Mouse (Mus musculus): ENCODE results near the gene Rplp0. TPM values are rescaled to one million over a fixed set of nuclear protein-coding genes. Genes with fewer than 3 reads are reported as not detected.
"Not testable (repeated sequence)": the region's sequence is repeated elsewhere in the genome, so short reads cannot be mapped to it uniquely, and the experiment has no call there.

Gene Rplp0
- total and polyA plus RNA-seq, 2 experiments from 2014 or later = 796 to 1,861 TPM

DNA sequence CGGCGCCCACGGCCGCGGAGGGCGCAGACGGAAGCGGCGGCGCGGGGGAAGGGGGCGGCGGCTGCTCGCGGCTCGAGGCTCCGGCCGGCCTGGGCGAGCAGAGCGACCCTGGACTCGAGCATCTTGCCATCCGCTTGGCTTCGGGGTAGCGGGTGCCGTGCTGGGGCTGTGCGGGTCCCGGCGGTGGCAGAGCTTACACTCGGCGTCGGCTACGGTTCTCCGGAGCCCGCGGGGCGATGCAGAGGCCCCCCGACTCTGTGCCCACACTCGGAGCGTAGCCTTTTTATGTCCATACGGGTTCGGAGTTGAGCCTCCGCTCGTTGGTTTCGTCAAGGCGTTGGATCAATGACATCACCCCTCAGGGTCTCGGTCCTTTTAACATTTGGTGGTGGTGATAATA is 6.1 kb downstream of the Rplp0 start:
- Histone ChIP-seq H3K27ac (peak overlapping the region; percentile 83), H3K36me3 (ENCODE audit: insufficient read depth, low read length) (peaks cover 25% of the 10 kb centered on the region), H3K27me3 (ENCODE audit: insufficient read depth, low read length) (no peaks in the 10 kb centered on the region), H3K9ac (replicated peaks; ENCODE audit: low read length) (peak overlapping the region; percentile 97), H3K4me3 (ENCODE audit: low read length) (peak overlapping the region; percentile 96), H3K4me2 (ENCODE audit: low read depth, low read length) (peak overlapping the region; percentile 67), H3K9me3 (ENCODE audit: low read length) (no peaks in the 10 kb centered on the region), H3K4me1 (ENCODE audit: insufficient read depth, low read length) (peaks cover 7% of the 10 kb centered on the region; the same call in 1 of the 2 replicates)
- no peak for TF ChIP-seq CTCF (IDR thresholded peaks at IDR 0.05; ENCODE audit: low read depth)
- peak; percentile 44 for ATAC-seq
- 1% methylated on average over 35 of the region's 46 CpGs for WGBS
- DNase-seq (ENCODE audit: low spot score) = peak; percentile 32

DNA sequence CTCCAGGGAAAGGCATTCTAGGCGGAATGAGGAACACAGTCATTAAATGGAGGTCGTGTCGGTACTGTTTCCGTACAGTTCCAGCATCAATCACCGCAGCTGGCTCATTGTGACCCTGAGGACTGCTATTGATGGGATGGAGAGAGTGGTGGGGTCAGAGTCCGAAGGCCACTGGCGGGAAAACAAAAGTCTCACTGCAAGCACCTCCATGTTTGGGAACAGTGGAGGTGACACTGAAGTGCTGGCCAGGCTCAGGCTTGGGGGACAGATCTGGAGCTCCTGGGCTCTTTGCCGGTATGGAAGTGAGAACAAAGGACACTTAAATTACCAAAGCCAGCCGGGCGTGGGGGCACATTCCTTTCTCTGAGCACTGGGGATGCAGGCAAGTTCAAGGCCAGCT is 9.4 kb downstream of the Rplp0 start:
- Histone ChIP-seq H3K27me3 (ENCODE audit: insufficient read depth, low read length) (no peaks in the 10 kb centered on the region), H3K4me2 (ENCODE audit: low read depth, low read length) (no peak overlapping the region), H3K4me1 (ENCODE audit: insufficient read depth, low read length) (0 out of 2 replicates have a peak, but pooled peaks cover 6% of the 10 kb centered on the region), H3K9ac (replicated peaks; ENCODE audit: low read length) (no peak overlapping the region), H3K27ac (no peak overlapping the region), H3K36me3 (ENCODE audit: insufficient read depth, low read length) (peaks cover 17% of the 10 kb centered on the region), H3K9me3 (ENCODE audit: low read length) (no peaks in the 10 kb centered on the region), H3K4me3 (ENCODE audit: low read length) (no peak overlapping the region)
- DNase-seq (ENCODE audit: low spot score) = no peak
- WGBS = 47% methylated on average over 10 of the region's 10 CpGs
- TF ChIP-seq CTCF (IDR thresholded peaks at IDR 0.05; ENCODE audit: low read depth) = no peak
- ATAC-seq = no peak

DNA sequence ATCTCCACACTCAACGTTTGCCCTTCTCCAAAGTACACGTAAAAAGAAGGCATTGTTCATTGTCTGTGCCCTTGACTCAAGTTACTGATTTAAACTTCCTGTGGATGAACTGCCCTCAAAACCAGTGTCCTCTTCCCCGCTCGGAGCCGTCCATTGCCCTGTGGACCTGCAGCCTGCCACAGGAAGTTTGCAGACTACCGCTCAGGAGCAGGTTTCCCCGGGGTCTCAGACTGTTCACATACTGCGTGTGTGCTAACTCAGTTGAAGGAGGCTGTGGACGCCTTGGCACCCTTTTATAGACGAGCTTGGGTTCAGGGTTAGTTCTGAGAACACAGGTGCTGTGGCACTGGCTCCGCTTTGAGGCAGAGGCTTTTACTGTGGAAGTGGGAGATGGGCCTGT is 10.0 kb downstream of the Rplp0 start:
- ATAC-seq (no peak), DNase-seq (ENCODE audit: low spot score) (no peak)
- Histone ChIP-seq H3K9ac (replicated peaks; ENCODE audit: low read length) (no peak overlapping the region), H3K27ac (no peak overlapping the region), H3K9me3 (ENCODE audit: low read length) (no peaks in the 10 kb centered on the region), H3K27me3 (ENCODE audit: insufficient read depth, low read length) (no peaks in the 10 kb centered on the region), H3K4me2 (ENCODE audit: low read depth, low read length) (no peak overlapping the region), H3K4me3 (ENCODE audit: low read length) (no peak overlapping the region), H3K4me1 (ENCODE audit: insufficient read depth, low read length) (0 out of 2 replicates have a peak, but pooled peaks cover 6% of the 10 kb centered on the region), H3K36me3 (ENCODE audit: insufficient read depth, low read length) (peaks cover 18% of the 10 kb centered on the region)
- TF ChIP-seq CTCF (IDR thresholded peaks at IDR 0.05; ENCODE audit: low read depth) = no peak
- 81% methylated on average over 11 of the region's 11 CpGs for WGBS

DNA sequence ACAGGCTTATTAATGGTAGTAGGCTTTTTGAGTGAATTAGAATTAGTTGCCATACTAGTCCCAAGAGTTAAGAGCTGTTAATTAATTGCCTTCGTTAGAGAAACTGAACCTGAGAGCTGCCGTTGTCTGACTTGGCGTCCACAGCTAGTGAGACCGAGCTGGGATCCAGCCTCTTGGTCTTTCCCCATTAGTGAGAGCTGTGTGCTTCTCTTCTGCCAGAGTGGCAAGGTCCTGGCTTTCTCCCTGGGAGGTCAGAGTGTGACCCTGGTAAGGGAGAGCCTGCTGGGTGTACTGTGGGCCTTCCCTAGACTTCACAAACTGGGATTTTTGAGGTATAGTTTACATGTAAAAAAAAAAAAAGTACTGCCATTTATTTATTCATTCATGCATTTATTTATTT is 10.5 kb downstream of the Rplp0 start:
- Histone ChIP-seq H3K4me1 (ENCODE audit: insufficient read depth, low read length) (0 out of 2 replicates have a peak, but pooled peaks cover 6% of the 10 kb centered on the region), H3K27me3 (ENCODE audit: insufficient read depth, low read length) (no peaks in the 10 kb centered on the region), H3K4me2 (ENCODE audit: low read depth, low read length) (no peak overlapping the region), H3K9me3 (ENCODE audit: low read length) (no peaks in the 10 kb centered on the region), H3K36me3 (ENCODE audit: insufficient read depth, low read length) (peaks cover 22% of the 10 kb centered on the region), H3K4me3 (ENCODE audit: low read length) (no peak overlapping the region), H3K27ac (no peak overlapping the region), H3K9ac (replicated peaks; ENCODE audit: low read length) (no peak overlapping the region)
- WGBS = 76% methylated on average over 4 of the region's 4 CpGs
- TF ChIP-seq CTCF (IDR thresholded peaks at IDR 0.05; ENCODE audit: low read depth) = no peak
- no peak for DNase-seq (ENCODE audit: low spot score)
- ATAC-seq = no peak

DNA sequence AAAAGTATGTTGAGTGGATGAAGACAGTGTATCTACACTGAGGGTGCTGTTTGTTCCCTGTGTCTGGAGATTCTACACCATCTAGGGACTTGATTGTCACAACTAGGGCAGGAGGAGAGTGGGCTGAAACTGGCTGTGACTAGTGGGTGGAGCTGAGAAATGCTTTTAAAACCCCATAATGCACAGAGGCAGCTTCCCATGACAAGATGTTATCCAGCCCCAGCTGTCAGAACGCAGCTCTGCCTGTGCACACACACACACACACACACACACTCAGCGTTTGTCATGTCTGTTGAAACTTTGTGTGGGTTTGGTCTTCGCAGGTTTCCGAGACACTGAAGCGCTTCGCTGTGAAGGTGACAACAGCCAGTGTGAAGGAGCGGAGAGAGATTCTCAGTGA is 11.8 kb downstream of the Rplp0 start:
- no peaks in the 10 kb centered on the region for H3K27me3 ChIP-seq (ENCODE audit: insufficient read depth, low read length)
- H3K4me2 ChIP-seq (ENCODE audit: low read depth, low read length) = no peak overlapping the region
- 0 out of 2 replicates have a peak, but pooled peaks cover 4% of the 10 kb centered on the region for H3K4me1 ChIP-seq (ENCODE audit: insufficient read depth, low read length)
- peaks cover 33% of the 10 kb centered on the region for H3K36me3 ChIP-seq (ENCODE audit: insufficient read depth, low read length)
- no peaks in the 10 kb centered on the region for H3K9me3 ChIP-seq (ENCODE audit: low read length)
- 92% methylated on average over 7 of the region's 7 CpGs for WGBS
- no peak overlapping the region for H3K4me3 ChIP-seq (ENCODE audit: low read length)
- H3K9ac ChIP-seq (replicated peaks; ENCODE audit: low read length) = no peak overlapping the region
- DNase-seq (ENCODE audit: low spot score) = no peak
- TF ChIP-seq CTCF (IDR thresholded peaks at IDR 0.05; ENCODE audit: low read depth) = no peak
- no peak for ATAC-seq
- no peak overlapping the region for H3K27ac ChIP-seq

DNA sequence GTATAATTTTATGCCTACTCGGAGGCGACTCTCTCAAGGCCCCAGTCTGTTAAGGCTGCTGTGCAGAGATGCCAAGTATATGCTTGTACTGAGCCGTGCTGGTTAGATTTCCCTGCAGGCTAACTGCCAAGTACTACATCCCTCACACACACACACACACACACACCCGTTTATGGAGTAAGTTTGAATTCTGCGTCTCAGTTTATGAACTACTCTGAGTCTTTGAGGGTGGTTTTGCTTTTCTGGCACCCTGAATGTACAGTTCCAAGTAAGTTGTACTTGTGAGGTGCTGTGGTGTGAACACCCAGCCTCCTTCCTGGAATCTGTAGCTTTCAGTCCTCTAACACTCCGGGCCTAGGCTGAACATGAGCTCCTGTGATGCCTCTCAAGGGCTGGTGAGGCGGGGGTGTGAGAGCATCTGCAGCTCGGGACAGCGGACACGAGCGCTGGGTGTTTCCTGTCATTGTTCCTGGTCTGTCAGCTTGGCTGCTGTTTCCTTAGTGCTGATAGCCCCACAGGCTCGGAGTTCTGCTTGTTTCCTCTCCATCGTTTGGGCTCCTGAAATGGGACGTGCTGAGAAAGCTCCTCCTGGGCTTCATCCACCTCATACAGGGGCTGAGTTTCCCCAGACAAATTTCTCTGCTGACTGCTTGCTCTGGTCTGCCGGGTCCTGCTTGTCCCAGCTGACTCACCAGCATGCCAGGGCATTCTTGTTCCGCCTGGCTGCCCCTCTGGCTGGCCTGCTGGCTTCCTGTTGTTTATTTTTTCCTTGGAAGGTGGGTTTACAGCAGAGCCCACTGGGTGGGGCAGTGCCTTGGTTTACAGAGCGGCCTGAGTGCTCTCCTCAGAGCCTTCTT is 13.6 kb downstream of the Rplp0 start:
- WGBS = 50% methylated on average over 17 of the region's 17 CpGs
- H3K9me3 ChIP-seq (ENCODE audit: low read length) = no peaks in the 10 kb centered on the region
- H3K4me3 ChIP-seq (ENCODE audit: low read length) = no peak overlapping the region
- TF ChIP-seq CTCF (IDR thresholded peaks at IDR 0.05; ENCODE audit: low read depth) = no peak; the same call in 1 of the 2 replicates
- ATAC-seq = no peak
- peak; percentile 28 for DNase-seq (ENCODE audit: low spot score)
- no peaks in the 10 kb centered on the region for H3K4me1 ChIP-seq (ENCODE audit: insufficient read depth, low read length)
- H3K36me3 ChIP-seq (ENCODE audit: insufficient read depth, low read length) = peaks cover 48% of the 10 kb centered on the region
- H3K9ac ChIP-seq (replicated peaks; ENCODE audit: low read length) = no peak overlapping the region
- no peak overlapping the region for H3K4me2 ChIP-seq (ENCODE audit: low read depth, low read length)
- no peaks in the 10 kb centered on the region for H3K27me3 ChIP-seq (ENCODE audit: insufficient read depth, low read length)
- peak overlapping the region; percentile 36; the same call in 1 of the 2 replicates for H3K27ac ChIP-seq

DNA sequence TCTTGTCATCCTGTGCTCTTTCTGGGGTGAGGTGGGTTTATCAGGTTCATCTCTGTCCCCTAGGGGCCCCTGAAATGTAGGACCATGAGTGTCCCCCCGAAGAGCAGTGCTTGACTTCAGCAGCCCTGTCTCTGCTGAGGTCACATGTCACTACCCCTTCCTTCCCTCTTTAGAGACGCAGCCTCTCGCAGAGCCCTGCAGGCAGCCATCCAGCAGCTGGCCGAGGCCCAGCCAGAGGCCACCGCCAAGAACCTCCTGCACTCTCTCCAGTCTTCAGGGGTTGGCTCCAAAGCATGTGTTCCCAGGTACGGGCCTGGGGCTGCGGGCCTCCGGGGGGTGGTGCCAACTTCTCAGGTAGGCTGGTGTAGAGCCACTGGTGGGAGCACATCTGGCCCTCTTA is 15.7 kb downstream of the Rplp0 start:
- no peaks in the 10 kb centered on the region for H3K27me3 ChIP-seq (ENCODE audit: insufficient read depth, low read length)
- no peaks in the 10 kb centered on the region for H3K9me3 ChIP-seq (ENCODE audit: low read length)
- TF ChIP-seq CTCF (IDR thresholded peaks at IDR 0.05; ENCODE audit: low read depth) = no peak
- ATAC-seq (no peak), DNase-seq (ENCODE audit: low spot score) (peak; percentile 35)
- no peak overlapping the region for H3K4me3 ChIP-seq (ENCODE audit: low read length)
- 67% methylated on average over 8 of the region's 8 CpGs for WGBS
- peaks cover 60% of the 10 kb centered on the region for H3K36me3 ChIP-seq (ENCODE audit: insufficient read depth, low read length)
- H3K4me1 ChIP-seq (ENCODE audit: insufficient read depth, low read length) = no peaks in the 10 kb centered on the region
- no peak overlapping the region for H3K27ac ChIP-seq
- H3K9ac ChIP-seq (replicated peaks; ENCODE audit: low read length) = no peak overlapping the region
- H3K4me2 ChIP-seq (ENCODE audit: low read depth, low read length) = no peak overlapping the region

DNA sequence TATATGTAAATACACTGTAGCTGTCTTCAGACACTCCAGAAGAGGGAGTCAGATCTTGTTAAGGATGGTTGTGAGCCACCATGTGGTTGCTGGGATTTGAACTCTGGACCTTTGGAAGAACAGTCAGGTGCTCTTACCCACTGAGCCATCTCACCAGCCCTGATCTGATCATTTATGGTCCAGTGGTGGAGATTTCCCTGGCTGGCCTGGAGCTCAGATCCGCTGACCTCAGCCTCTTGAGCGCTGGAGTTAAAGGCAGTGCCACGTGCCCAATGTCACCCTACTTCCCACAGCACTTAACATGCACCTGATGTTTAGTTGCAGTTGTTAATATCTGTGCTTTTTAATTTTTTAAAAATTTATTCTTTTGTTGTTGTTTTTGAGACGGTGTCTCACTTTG is 18.4 kb downstream of the Rplp0 start:
- 98% methylated on average over 4 of the region's 4 CpGs for WGBS
- H3K27me3 ChIP-seq (ENCODE audit: insufficient read depth, low read length); ATAC-seq; H3K4me3 ChIP-seq (ENCODE audit: low read length); H3K4me1 ChIP-seq (ENCODE audit: insufficient read depth, low read length); H3K27ac ChIP-seq; H3K4me2 ChIP-seq (ENCODE audit: low read depth, low read length); DNase-seq (ENCODE audit: low spot score); H3K9me3 ChIP-seq (ENCODE audit: low read length); H3K9ac ChIP-seq (replicated peaks; ENCODE audit: low read length): not testable (repeated sequence)
- peaks cover 80% of the 10 kb centered on the region for H3K36me3 ChIP-seq (ENCODE audit: insufficient read depth, low read length)
